Mouse (Mus musculus) olfactory bulb, adult 2 months (tissue): Measurements from ENCODE around the gene Pdzph1. TPM values are rescaled to one million over a fixed set of nuclear protein-coding genes. Genes with fewer than 3 reads are reported as not detected.

Source experiments
- H3K27ac ChIP-seq: fragments of 200-500 bp; 2 replicates; pipeline ENCODE4 v1.5.1; 2012; ENCODE audit warnings: low read depth, low read length; ENCODE audit not compliant: insufficient read depth
- H3K4me1 ChIP-seq: fragments of 200-500 bp; 2 replicates; pipeline ENCODE4 v1.6.1; 2012; ENCODE audit warnings: low read length; ENCODE audit not compliant: control insufficient read depth, insufficient read depth
- H3K4me3 ChIP-seq: fragments of 200-500 bp; 2 replicates; pipeline ENCODE4 v1.5.1; 2012; ENCODE audit warnings: mild to moderate bottlenecking, low read depth, low read length, moderate library complexity; ENCODE audit not compliant: insufficient read depth
- CTCF ChIP-seq: fragments of 200-500 bp; IDR thresholded peaks from 2 replicates; pipeline ENCODE4 v1.5.1; 2012; ENCODE audit warnings: low read depth, mild to moderate bottlenecking, low read length, moderate library complexity; ENCODE audit not compliant: insufficient read depth
- POLR2A ChIP-seq: fragments of 200-500 bp; IDR thresholded peaks from 2 replicates; pipeline ENCODE4 v1.6.1; 2012; ENCODE audit warnings: mild to moderate bottlenecking, low read depth, low read length, moderate library complexity; ENCODE audit not compliant: insufficient read depth
- WGBS: fragments of 180-500 bp; shearing (Covaris S2); methylation state at CpG from one replicate; pipeline ENCODE4 v1.1.7; 2018; 5-methylcytosine and 5-hydroxymethylcytosine counted together
- polyA plus RNA-seq: library from polyadenylated mRNA; stranded (reverse); fragments of >200 nt; gene quantifications from 2 replicates; pipeline ENCODE4 v1.2.4, GENCODE M21; 2012; ENCODE audit warnings: low replicate concordance; ENCODE audit not compliant: missing spikeins, insufficient read depth, insufficient read length

Pdzph1 gene
- polyA plus RNA-seq: not detected in 2 replicates

DNA sequence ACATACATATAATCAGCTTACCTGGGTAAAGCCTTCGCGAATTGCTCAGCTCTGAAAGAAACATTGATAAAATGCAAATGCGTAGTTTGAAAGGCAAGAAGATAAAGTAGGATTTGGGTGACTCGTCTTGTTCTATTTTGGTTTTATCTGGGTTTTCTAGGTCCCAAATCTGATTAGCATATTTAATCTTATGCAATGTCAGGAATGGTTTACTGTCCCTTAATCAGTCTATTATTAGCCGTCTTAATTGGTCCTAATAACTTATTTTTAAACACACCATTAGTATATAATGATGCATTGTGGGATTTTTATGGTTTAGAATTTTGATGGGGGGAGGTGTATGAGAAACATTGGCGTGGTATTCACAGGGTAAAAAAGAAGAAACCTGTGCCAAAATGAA lies at the start of gene Pdzph1:
TSS of gene Pdzph1 (minus strand) at position 101 of the 400 bp plus-strand sequence.
- TF ChIP-seq CTCF (no peak), POLR2A (no peak)
- Histone ChIP-seq H3K27ac (no peak within 1 kb of the TSS), H3K4me3 (no peak within 1 kb of the TSS), H3K4me1 (no peaks in the 10 kb centered on the region)
- WGBS: 82% methylated on average over 6 of the region's 6 CpGs

DNA sequence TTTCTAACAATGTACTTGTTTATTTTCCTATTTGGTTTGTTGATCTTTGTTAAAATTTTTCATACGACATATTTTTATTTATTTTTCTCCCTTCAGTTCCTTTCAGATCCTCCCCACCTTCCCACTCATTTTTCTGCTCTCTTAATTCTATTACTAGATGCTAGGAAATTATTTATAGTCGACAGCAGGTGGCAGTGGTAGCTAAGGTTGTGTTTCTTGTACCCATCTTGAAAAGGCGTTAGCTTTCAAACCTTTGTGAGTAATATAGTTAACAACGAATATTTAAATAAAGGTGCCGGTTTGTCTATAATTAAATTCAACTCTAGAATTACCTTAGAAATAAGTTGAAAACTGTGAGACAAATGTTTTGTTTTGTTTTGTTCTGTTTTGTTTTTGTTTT lies 48.6 kb upstream of the Pdzph1 start:
- WGBS: 12% methylated on average over 5 of the region's 5 CpGs
- H3K4me1 ChIP-seq: no peaks in the 10 kb centered on the region
- H3K4me3 ChIP-seq: no peak overlapping the region
- H3K27ac ChIP-seq: no peak overlapping the region
- no peak for TF ChIP-seq POLR2A
- TF ChIP-seq CTCF: no peak

DNA sequence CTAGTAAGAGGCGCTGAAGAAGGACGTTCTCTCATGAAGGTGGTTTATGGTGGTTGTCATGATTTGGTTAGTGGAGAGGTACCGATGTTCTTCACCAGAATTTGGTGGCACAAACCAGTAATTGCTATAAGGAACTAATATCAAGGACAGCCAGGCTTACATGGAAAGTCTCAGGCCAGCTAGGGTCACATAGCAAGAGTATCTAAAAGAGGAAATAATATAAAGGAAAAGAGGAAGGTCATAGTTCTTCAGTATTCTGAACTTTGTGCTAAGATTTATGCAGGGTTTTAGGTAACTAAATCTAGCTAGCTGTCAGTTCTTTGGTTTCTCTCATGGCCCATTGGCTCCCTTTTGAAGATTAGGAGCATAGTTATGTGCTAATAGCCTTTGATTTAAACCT lies 42.3 kb upstream of the Pdzph1 start:
- Histone ChIP-seq H3K4me3 (no peak overlapping the region), H3K4me1 (no peaks in the 10 kb centered on the region), H3K27ac (no peak overlapping the region)
- no peak for TF ChIP-seq POLR2A
- TF ChIP-seq CTCF: no peak
- WGBS: 93% methylated on average over 3 of the region's 3 CpGs

DNA sequence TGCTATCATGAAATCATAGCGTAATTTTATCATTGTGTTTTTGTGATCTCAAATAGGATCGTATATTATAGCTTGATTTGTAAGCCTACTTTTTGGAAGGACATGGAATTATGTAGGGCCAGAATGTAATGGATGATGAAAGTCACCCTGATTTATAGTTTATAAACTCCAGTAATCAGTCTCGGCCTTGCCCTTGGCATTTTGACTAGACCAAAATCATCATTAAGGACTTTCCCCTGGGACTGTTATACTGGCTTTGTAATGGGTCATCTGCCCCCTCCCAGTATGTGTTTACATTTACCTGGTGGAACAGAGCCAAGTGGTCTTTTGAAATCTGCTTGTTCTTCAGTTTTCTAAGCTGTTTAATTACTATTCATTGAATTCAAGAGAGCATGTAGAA lies 35.2 kb upstream of the Pdzph1 start:
- H3K4me1 ChIP-seq: no peaks in the 10 kb centered on the region
- H3K27ac ChIP-seq: no peak overlapping the region
- no peak overlapping the region for H3K4me3 ChIP-seq
- no peak for TF ChIP-seq CTCF
- no peak for TF ChIP-seq POLR2A
- WGBS: 92% methylated on average over 3 of the region's 3 CpGs

DNA sequence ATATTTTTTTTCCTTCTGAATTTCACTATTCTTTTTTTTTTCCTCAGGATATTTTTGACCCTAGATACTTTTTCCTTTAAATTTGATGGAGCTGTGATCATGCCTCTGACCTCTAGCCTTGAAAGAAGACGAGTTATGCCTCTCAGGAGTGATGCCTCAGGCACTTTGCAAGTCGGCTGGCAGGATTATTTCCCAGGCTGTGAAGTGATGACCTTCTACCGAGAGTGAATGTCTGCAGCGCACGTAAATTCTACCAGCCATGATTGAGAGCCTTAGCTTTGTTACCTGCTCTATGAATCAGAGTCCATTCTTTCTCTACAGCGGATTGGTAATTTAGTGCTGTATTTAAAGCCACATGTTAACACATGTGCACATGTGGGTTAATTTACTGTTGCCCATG lies 33.3 kb upstream of the Pdzph1 start:
- TF ChIP-seq CTCF (no peak), POLR2A (no peak)
- no peaks in the 10 kb centered on the region for H3K4me1 ChIP-seq
- 45% methylated on average over 6 of the region's 6 CpGs for WGBS

DNA sequence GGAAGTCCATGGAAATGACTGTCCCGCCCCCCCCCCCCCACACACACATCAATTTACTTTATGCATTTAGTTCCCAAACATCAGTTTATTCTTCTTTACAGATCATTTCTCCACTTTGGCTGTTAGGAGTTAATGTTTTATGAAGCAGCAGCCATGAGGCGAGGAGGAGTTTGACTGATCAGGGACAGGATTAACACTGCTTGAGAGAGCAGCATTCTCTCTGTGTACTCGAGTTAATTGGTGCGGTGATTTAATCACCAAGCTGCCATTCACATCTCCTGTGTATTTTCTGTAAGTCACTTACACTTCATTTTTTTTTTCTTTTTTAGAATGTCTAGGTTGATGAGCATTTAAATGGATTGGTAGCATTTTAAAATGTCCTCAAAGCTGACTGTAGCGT lies 32.8 kb upstream of the Pdzph1 start:
- no peak for TF ChIP-seq CTCF
- TF ChIP-seq POLR2A: no peak
- Histone ChIP-seq H3K4me3 (no peak overlapping the region), H3K4me1 (no peaks in the 10 kb centered on the region), H3K27ac (no peak overlapping the region)
- WGBS: 36% methylated on average over 5 of the region's 5 CpGs

More for the DNA sequence above, 33.3 kb upstream of the Pdzph1 start:
- no peak overlapping the region for H3K4me3 ChIP-seq
- H3K27ac ChIP-seq: no peak overlapping the region

DNA sequence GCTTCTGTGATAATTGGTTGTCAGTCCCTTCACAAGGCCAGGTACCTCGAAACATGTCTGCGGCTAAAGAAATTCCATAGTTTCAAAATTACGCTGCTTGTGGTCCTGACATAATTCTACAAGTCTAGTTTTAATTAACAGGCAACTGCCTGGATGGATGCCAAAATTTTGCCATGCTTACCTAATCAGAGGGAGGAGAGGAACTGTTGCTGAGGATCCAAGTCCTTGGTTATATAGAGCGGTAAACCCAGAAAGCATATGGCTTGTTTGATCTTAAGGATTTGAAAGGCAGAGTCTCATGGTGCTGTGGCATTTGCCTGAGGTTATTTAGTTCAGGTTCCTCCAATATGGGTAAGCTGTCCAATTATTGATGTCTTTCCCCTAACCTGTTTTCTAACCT lies 27.5 kb upstream of the Pdzph1 start:
- H3K27ac ChIP-seq: no peak overlapping the region
- no peak overlapping the region for H3K4me3 ChIP-seq
- no peaks in the 10 kb centered on the region for H3K4me1 ChIP-seq
- TF ChIP-seq CTCF (no peak), POLR2A (no peak)
- WGBS: 92% methylated on average over 4 of the region's 4 CpGs

DNA sequence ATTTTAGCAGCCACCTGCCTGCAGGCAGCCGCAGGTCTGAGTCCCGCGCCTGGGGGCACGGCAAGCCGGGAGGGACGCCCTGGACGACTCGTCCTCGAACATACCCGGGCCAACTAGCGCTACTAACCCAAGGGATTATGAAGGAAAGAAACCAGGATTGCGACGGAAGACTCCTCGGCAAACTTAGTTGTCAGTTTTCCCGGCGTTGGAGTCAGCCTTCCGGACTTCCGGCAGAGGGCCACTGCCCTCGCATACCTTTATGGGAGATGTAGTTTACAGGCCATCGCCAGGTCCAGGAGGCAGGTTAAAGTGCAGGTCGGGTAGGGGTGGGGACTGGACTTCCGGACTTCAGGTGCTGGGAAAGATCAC lies 21.9 kb upstream of the Pdzph1 start, which contains the start of gene Nudt12:
TSS of gene Nudt12 (minus strand) at position 282 of the 369 bp plus-strand sequence.
- under 1% methylated on average over 22 of the region's 22 CpGs for WGBS
- H3K4me3 ChIP-seq: peak within 1 kb of the TSS; percentile 97
- H3K27ac ChIP-seq: no peak within 1 kb of the TSS
- TF ChIP-seq CTCF: no peak
- no peak for TF ChIP-seq POLR2A
- peaks cover 4% of the 10 kb centered on the region; the same call in 1 of the 2 replicates for H3K4me1 ChIP-seq

DNA sequence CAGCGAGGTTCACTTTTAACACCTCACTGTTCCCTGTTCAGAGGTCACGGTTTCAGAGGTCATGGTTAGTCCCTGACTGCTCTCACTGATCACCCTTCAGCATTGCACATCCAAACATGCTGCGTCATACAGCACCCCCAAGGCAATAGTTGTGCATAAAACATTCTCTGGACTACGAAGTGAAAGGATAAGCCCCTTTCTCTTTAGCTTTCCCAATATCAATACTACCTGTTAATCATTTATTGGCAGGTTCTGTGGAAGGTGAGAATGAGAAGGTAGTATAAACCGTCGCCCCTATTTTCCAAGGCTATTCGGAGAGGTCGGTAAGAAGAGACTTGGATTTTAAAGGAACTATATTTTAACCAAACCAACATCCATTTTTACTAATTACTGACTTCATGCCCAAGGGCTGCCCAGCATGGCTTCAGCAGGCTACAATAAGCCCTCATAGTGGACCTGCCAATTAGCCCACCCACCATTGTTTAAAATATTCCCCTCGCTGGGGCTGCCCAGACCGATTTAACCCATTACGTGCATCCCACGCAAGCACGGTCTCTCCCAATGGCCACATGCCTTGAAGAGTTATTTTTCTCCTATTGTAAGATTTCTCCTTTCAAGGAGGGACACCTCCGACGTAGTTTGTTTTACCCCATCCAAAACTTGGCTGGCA lies 21.4 kb upstream of the Pdzph1 start:
- TF ChIP-seq CTCF (no peak), POLR2A (no peak)
- no peak overlapping the region for H3K27ac ChIP-seq
- WGBS: 7% methylated on average over 15 of the region's 15 CpGs
- peaks cover 4% of the 10 kb centered on the region; the same call in 1 of the 2 replicates for H3K4me1 ChIP-seq
- peak overlapping the region; percentile 97 for H3K4me3 ChIP-seq
